Mouse (Mus musculus) heart, adult 2 months (tissue): ENCODE data around the gene Olig1. TPM values are rescaled to one million over a fixed set of nuclear protein-coding genes. Genes with fewer than 3 reads are reported as not detected.

Experiments
- DNase-seq, 2 experiments: peaks; one replicate each; pipeline ENCODE4 v3.0.0; 2021
- H3K27ac ChIP-seq: fragments of 200-600 bp; 2 replicates; pipeline ENCODE4 v1.8.1; 2022
- H3K27me3 ChIP-seq: fragments of 200-500 bp; 2 replicates; pipeline ENCODE4 v1.6.1; 2012; ENCODE audit warnings: mild to moderate bottlenecking, low read length, inconsistent platforms, mixed read lengths; ENCODE audit not compliant: control insufficient read depth, insufficient read depth
- H3K36me3 ChIP-seq: fragments of 200-500 bp; 2 replicates; pipeline ENCODE4 v1.6.1; 2012; ENCODE audit warnings: low read length, inconsistent platforms; ENCODE audit not compliant: control insufficient read depth, insufficient read depth
- H3K4me1 ChIP-seq: fragments of 200-500 bp; 2 replicates; pipeline ENCODE4 v1.6.1; 2011; ENCODE audit warnings: low read length; ENCODE audit not compliant: control insufficient read depth, insufficient read depth
- H3K4me3 ChIP-seq: fragments of 200-600 bp; 2 replicates; pipeline ENCODE4 v1.8.1; 2022
- H3K79me2 ChIP-seq: fragments of 200-500 bp; replicated peaks from 2 replicates; pipeline ENCODE4 v1.6.1; 2012; ENCODE audit warnings: mild to moderate bottlenecking, inconsistent platforms, low read length, moderate library complexity, mixed read lengths; ENCODE audit not compliant: control insufficient read depth, insufficient read depth
- H3K9ac ChIP-seq: fragments of 200-500 bp; 2 replicates; pipeline ENCODE4 v1.6.1; 2012; ENCODE audit warnings: low read depth, mild to moderate bottlenecking, control low read depth, inconsistent platforms, low read length, mixed read lengths
- CTCF ChIP-seq: fragments of 200-600 bp; IDR thresholded peaks from 2 replicates; pipeline ENCODE4 v1.8.1; 2022; ENCODE audit warnings: antibody characterized with exemption, mild to moderate bottlenecking, moderate library complexity
- EP300 ChIP-seq: fragments of 200-500 bp; IDR thresholded peaks from 2 replicates; pipeline ENCODE4 v1.6.1; 2011; ENCODE audit warnings: low read depth, low read length, control low read depth; ENCODE audit not compliant: insufficient read depth
- POLR2A ChIP-seq: fragments of 200-500 bp; IDR thresholded peaks from 2 replicates; pipeline ENCODE4 v1.6.1; 2011; ENCODE audit warnings: mild to moderate bottlenecking, low read depth, low read length, control low read depth; ENCODE audit not compliant: insufficient read depth
- WGBS: fragments of 180-500 bp; shearing (Covaris S2); methylation state at CpG from one replicate; pipeline ENCODE4 v1.1.7; 2018; 5-methylcytosine and 5-hydroxymethylcytosine counted together
- intact Hi-C: fragments of 180-260 bp; cut with DNase I; formaldehyde crosslinking; loops from one replicate; pipeline ENCODE4 v1.15.1; 2025
- polyA plus RNA-seq: library from polyadenylated mRNA; depleted of rRNA; stranded (reverse); fragments of >200 nt; gene quantifications from 2 replicates; pipeline ENCODE4 v1.2.3, GENCODE M21; 2012
- total RNA-seq, 2 experiments: library from RNA; stranded (reverse); gene quantifications; 2 replicates each; pipeline ENCODE4 v1.2.3; 2021

The Olig1 gene
- total and polyA plus RNA-seq, 3 experiments = 0.25 TPM; not detected in 2

GRCm38 (mm10) chr16:91228238-91229071 is 41.1 kb upstream of the Olig1 start:
- Histone ChIP-seq H3K4me1 (no peaks in the 10 kb centered on the region), H3K9ac (no peak overlapping the region), H3K36me3 (no peaks in the 10 kb centered on the region), H3K4me3 (no peak overlapping the region), H3K79me2 (no peaks in the 10 kb centered on the region), H3K27me3 (peaks cover 43% of the 10 kb centered on the region), H3K27ac (no peak overlapping the region)
- intact Hi-C loops = no loop called here
- 6% methylated on average over 30 of the region's 30 CpGs for WGBS
- no peak for TF ChIP-seq EP300
- TF ChIP-seq POLR2A = no peak
- no peak for TF ChIP-seq CTCF
- no peak for DNase-seq

GRCm38 (mm10) chr16:91229072-91229348 is 40.6 kb upstream of the Olig1 start:
- Histone ChIP-seq H3K4me1 (no peaks in the 10 kb centered on the region), H3K27me3 (peaks cover 39% of the 10 kb centered on the region), H3K79me2 (no peaks in the 10 kb centered on the region), H3K27ac (no peak overlapping the region), H3K4me3 (no peak overlapping the region), H3K36me3 (no peaks in the 10 kb centered on the region), H3K9ac (no peak overlapping the region)
- no peak for DNase-seq
- intact Hi-C loops = no loop called here
- TF ChIP-seq POLR2A = no peak
- no peak for TF ChIP-seq CTCF
- TF ChIP-seq EP300 = no peak
- WGBS = 10% methylated on average over 10 of the region's 10 CpGs

- no peaks in the 10 kb centered on the region for H3K4me1 ChIP-seq
- no peak overlapping the region for H3K9ac ChIP-seq
- WGBS = 26% methylated on average over 8 of the region's 8 CpGs
- H3K4me3 ChIP-seq = no peak overlapping the region
- intact Hi-C loops = no loop called here
- H3K79me2 ChIP-seq = no peaks in the 10 kb centered on the region
- no peak for DNase-seq
- TF ChIP-seq EP300 (no peak), CTCF (no peak), POLR2A (no peak)
- no peaks in the 10 kb centered on the region for H3K36me3 ChIP-seq
- H3K27ac ChIP-seq = no peak overlapping the region
- peaks cover 38% of the 10 kb centered on the region for H3K27me3 ChIP-seq
Measured at GRCm38 (mm10) chr16:91229643-91230042, 39.9 kb upstream of the Olig1 start.

GRCm38 (mm10) chr16:91231781-91232469 is 37.6 kb upstream of the Olig1 start:
- DNase-seq = no peak
- Histone ChIP-seq H3K36me3 (no peaks in the 10 kb centered on the region), H3K4me3 (no peak overlapping the region), H3K27me3 (peaks cover 17% of the 10 kb centered on the region), H3K27ac (no peak overlapping the region), H3K4me1 (no peaks in the 10 kb centered on the region), H3K9ac (no peak overlapping the region), H3K79me2 (no peaks in the 10 kb centered on the region)
- WGBS = 9% methylated on average over 26 of the region's 26 CpGs
- intact Hi-C loops = no loop called here
- TF ChIP-seq CTCF = no peak
- no peak for TF ChIP-seq EP300
- no peak for TF ChIP-seq POLR2A

GRCm38 (mm10) chr16:91232470-91233240 is 36.9 kb upstream of the Olig1 start:
- H3K79me2 ChIP-seq = no peaks in the 10 kb centered on the region
- H3K9ac ChIP-seq = no peak overlapping the region
- TF ChIP-seq EP300 = no peak
- no peak for DNase-seq
- intact Hi-C loops = no loop called here
- H3K36me3 ChIP-seq = no peaks in the 10 kb centered on the region
- WGBS = 8% methylated on average over 25 of the region's 25 CpGs
- no peak overlapping the region for H3K27ac ChIP-seq
- peaks cover 13% of the 10 kb centered on the region for H3K27me3 ChIP-seq
- H3K4me3 ChIP-seq = no peak overlapping the region
- no peaks in the 10 kb centered on the region for H3K4me1 ChIP-seq

- no peaks in the 10 kb centered on the region for H3K36me3 ChIP-seq
- H3K9ac ChIP-seq = no peak overlapping the region
- 25% methylated on average over 11 of the region's 11 CpGs for WGBS
- H3K27ac ChIP-seq = no peak overlapping the region
- no peaks in the 10 kb centered on the region for H3K4me1 ChIP-seq
- TF ChIP-seq POLR2A (no peak), EP300 (no peak), CTCF (no peak)
- H3K27me3 ChIP-seq = peaks cover 13% of the 10 kb centered on the region
- DNase-seq = no peak
- no peak overlapping the region for H3K4me3 ChIP-seq
- intact Hi-C loops = no loop called here
- no peaks in the 10 kb centered on the region for H3K79me2 ChIP-seq
Measured at GRCm38 (mm10) chr16:91233241-91233944, 36.2 kb upstream of the Olig1 start.
